Mouse (Mus musculus): ENCODE measurements around the gene Ppfia3. TPM values are rescaled to one million over a fixed set of nuclear protein-coding genes. Genes with fewer than 3 reads are reported as not detected.

The Ppfia3 gene
- total and polyA plus RNA-seq, 2 experiments from 2014 or later: 31.6 to 104 TPM

DNA sequence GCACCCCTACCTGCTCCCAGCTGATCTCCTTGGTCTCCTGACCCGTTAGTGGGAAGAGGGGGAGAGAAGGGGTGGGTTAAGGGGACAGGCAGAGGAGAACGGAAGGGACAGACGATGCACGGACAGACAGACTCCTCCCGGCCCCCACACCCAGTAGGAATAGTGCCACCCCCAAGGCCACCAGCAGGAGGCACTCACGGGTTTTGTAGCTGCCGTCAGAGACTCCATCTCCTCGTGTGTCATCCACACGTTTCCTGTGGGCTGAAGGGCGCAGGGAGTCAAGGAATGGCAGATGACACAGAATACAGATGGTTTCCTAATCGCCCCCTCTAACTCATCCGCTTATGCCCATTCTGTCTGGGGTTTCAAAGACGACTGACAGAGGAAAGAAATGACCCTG is 23.3 kb downstream of the Ppfia3 start:
- ATAC-seq (ENCODE audit: low FRiP score): no peak
- DNase-seq (ENCODE audit: low spot score): no peak
- Histone ChIP-seq H3K27ac (ENCODE audit: low read depth, low read length) (no peak overlapping the region), H3K36me3 (ENCODE audit: insufficient read depth, low read length) (peaks cover 43% of the 10 kb centered on the region), H3K9ac (replicated peaks; ENCODE audit: low read length, poor library complexity, severe bottlenecking) (no peak overlapping the region), H3K4me2 (ENCODE audit: low read depth, low read length, poor library complexity, severe bottlenecking) (no peak overlapping the region), H3K27me3 (ENCODE audit: insufficient read depth, low read length) (no peaks in the 10 kb centered on the region), H3K4me3 (ENCODE audit: low read depth, low read length) (no peak overlapping the region), H3K4me1 (ENCODE audit: insufficient read depth, low read length) (peaks cover 4% of the 10 kb centered on the region; the same call in 1 of the 2 replicates), H3K9me3 (ENCODE audit: low read length) (no peaks in the 10 kb centered on the region)
- peak; percentile 39 for TF ChIP-seq CTCF (IDR thresholded peaks at IDR 0.05)
- WGBS: 41% methylated on average over 13 of the region's 13 CpGs

DNA sequence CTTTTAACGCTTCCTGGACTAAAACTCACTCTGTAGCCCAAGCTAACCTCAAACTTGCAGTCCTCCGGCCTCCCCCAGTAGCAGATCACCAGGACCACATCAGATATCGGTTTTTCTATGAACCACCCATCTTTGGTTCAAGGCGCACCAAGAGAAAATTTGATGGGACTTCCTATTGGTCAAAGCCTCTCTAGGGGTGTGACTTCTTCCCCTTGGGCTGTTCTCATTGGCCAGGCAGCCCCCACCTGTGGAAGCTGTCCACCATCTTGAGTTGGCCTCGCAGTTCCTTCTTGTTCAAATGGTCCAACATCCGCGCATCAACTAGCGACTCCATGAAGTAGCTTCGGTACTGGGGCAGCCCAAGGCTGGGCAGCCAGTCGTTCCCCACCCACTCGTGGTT is 24.7 kb downstream of the Ppfia3 start:
- DNase-seq (ENCODE audit: low spot score) (no peak), ATAC-seq (ENCODE audit: low FRiP score) (no peak)
- H3K36me3 ChIP-seq (ENCODE audit: insufficient read depth, low read length): peaks cover 30% of the 10 kb centered on the region
- H3K4me3 ChIP-seq (ENCODE audit: low read depth, low read length): no peak overlapping the region
- TF ChIP-seq CTCF (IDR thresholded peaks at IDR 0.05): no peak
- no peaks in the 10 kb centered on the region for H3K9me3 ChIP-seq (ENCODE audit: low read length)
- no peak overlapping the region for H3K4me2 ChIP-seq (ENCODE audit: low read depth, low read length, poor library complexity, severe bottlenecking)
- H3K9ac ChIP-seq (replicated peaks; ENCODE audit: low read length, poor library complexity, severe bottlenecking): no peak overlapping the region
- H3K4me1 ChIP-seq (ENCODE audit: insufficient read depth, low read length): peaks cover 4% of the 10 kb centered on the region; the same call in 1 of the 2 replicates
- WGBS: 91% methylated on average over 11 of the region's 11 CpGs
- no peaks in the 10 kb centered on the region for H3K27me3 ChIP-seq (ENCODE audit: insufficient read depth, low read length)
- no peak overlapping the region for H3K27ac ChIP-seq (ENCODE audit: low read depth, low read length)

DNA sequence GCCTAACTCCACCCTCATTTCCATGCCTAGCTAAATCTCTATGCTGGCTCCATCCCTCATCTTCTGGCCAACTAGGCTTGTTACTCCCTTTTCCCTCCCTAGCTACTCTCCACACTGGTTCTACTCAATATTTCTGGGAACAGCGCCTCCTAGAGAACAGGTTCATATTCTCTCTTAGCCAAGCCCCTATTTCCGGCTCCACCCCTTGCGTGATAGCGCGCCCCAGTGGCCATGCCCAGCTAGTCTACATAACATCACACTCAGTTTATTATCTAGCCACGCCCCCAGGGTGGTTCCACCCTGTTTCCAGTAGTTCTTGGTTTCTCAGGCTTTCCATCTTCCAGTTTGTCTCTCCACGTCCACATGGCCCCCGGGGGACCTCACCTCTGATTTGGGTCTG is 25.5 kb downstream of the Ppfia3 start:
- Histone ChIP-seq H3K36me3 (ENCODE audit: insufficient read depth, low read length) (peaks cover 24% of the 10 kb centered on the region), H3K27ac (ENCODE audit: low read depth, low read length) (no peak overlapping the region), H3K4me1 (ENCODE audit: insufficient read depth, low read length) (peaks cover 4% of the 10 kb centered on the region; the same call in 1 of the 2 replicates), H3K9me3 (ENCODE audit: low read length) (no peaks in the 10 kb centered on the region), H3K9ac (replicated peaks; ENCODE audit: low read length, poor library complexity, severe bottlenecking) (no peak overlapping the region), H3K4me2 (ENCODE audit: low read depth, low read length, poor library complexity, severe bottlenecking) (0 out of 2 replicates have a peak overlapping the region, but pooled peaks have one; percentile 54), H3K4me3 (ENCODE audit: low read depth, low read length) (no peak overlapping the region), H3K27me3 (ENCODE audit: insufficient read depth, low read length) (no peaks in the 10 kb centered on the region)
- DNase-seq (ENCODE audit: low spot score): peak; percentile 92
- peak; percentile 73 for ATAC-seq (ENCODE audit: low FRiP score)
- WGBS: 12% methylated on average over 8 of the region's 8 CpGs
- TF ChIP-seq CTCF (IDR thresholded peaks at IDR 0.05): peak; percentile 84

DNA sequence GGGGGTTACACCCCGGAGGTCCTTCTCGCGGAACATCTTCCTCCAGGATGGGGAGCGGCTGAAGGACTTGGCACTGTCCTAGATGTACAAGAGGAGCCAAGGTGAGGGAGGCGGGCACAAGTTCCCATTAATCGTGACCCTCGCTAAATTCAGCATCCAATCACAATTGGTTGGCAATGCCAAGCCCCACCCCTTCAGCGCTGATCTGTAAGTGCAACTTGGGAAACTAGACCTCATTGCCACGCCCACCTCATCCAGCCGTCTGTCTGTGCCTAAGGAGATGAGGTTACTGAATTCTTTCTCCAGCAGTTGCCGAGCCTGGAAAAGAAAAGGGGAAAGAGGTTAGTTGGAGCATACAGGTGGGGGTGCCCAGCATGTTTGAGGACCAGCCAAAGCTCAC is 26.1 kb downstream of the Ppfia3 start:
- no peak for TF ChIP-seq CTCF (IDR thresholded peaks at IDR 0.05)
- no peak for DNase-seq (ENCODE audit: low spot score)
- Histone ChIP-seq H3K4me2 (ENCODE audit: low read depth, low read length, poor library complexity, severe bottlenecking) (peak overlapping the region; percentile 54; the same call in 1 of the 2 replicates), H3K4me3 (ENCODE audit: low read depth, low read length) (no peak overlapping the region), H3K9me3 (ENCODE audit: low read length) (no peaks in the 10 kb centered on the region), H3K4me1 (ENCODE audit: insufficient read depth, low read length) (peaks cover 4% of the 10 kb centered on the region; the same call in 1 of the 2 replicates), H3K27ac (ENCODE audit: low read depth, low read length) (no peak overlapping the region), H3K27me3 (ENCODE audit: insufficient read depth, low read length) (no peaks in the 10 kb centered on the region), H3K36me3 (ENCODE audit: insufficient read depth, low read length) (peaks cover 24% of the 10 kb centered on the region), H3K9ac (replicated peaks; ENCODE audit: low read length, poor library complexity, severe bottlenecking) (no peak overlapping the region)
- 21% methylated on average over 11 of the region's 11 CpGs for WGBS
- no peak for ATAC-seq (ENCODE audit: low FRiP score)

DNA sequence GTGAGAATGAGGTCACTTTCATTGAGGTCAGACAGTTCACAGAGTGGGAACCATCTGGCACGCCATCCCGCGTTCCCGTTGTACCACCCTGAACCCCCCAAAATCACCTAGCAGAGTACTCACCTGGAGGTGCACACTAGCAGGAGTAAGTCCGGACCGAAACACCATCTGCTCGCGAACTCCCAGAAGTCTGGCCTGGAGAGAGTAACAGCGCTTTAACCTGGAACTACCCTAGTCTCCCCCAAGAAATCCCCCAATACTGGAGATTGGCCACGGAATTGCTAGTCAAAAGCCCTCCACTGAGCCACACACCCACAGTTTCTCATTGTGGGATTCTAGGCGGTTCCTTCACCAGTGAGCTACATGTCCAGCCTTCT is 26.8 kb downstream of the Ppfia3 start:
- Histone ChIP-seq H3K9me3 (ENCODE audit: low read length) (no peaks in the 10 kb centered on the region), H3K4me3 (ENCODE audit: low read depth, low read length) (peak overlapping the region; percentile 32; the same call in 1 of the 2 replicates), H3K36me3 (ENCODE audit: insufficient read depth, low read length) (peaks cover 20% of the 10 kb centered on the region), H3K27me3 (ENCODE audit: insufficient read depth, low read length) (no peaks in the 10 kb centered on the region), H3K4me1 (ENCODE audit: insufficient read depth, low read length) (peaks cover 4% of the 10 kb centered on the region; the same call in 1 of the 2 replicates), H3K4me2 (ENCODE audit: low read depth, low read length, poor library complexity, severe bottlenecking) (peak overlapping the region; percentile 54), H3K27ac (ENCODE audit: low read depth, low read length) (no peak overlapping the region), H3K9ac (replicated peaks; ENCODE audit: low read length, poor library complexity, severe bottlenecking) (0 out of 2 replicates have a peak overlapping the region, but pooled peaks have one; percentile 8)
- DNase-seq (ENCODE audit: low spot score) (no peak), ATAC-seq (ENCODE audit: low FRiP score) (0 out of 2 replicates have a peak, but pooled peaks have one; percentile 0)
- TF ChIP-seq CTCF (IDR thresholded peaks at IDR 0.05): no peak
- WGBS: 15% methylated on average over 11 of the region's 11 CpGs

DNA sequence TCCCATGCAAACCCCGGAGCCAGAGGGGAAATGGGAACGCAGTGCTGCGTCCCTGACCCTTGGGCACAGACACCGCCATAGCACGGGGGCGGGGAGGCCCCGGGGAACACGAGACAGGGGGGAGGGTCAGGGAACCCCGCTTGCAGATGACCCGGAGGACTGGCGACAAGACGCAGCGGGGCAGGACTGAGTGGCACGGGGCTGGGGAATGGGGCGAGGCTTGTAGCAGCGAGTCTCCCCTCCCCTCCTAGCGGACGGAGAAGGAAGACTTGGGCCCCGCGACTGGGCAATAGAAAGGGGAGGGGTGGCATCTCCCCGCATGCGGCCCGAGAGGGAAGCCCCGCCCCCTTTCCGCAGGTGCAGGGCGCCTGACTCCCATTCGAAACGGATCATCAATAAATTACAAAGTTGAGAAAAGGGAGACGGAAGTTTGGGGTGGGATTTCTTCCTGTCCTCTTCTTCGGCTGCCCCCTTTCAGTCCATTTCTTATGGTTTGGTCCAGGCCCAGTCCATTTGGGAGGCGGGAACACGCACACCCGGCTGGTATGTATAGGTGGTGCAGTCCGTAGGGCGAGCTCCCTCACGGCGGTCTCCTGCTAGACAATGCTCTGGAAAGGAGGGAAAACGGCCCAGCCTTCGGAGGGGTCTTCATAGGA is 27.3 kb downstream of the Ppfia3 start:
- H3K27ac ChIP-seq (ENCODE audit: low read depth, low read length): no peak overlapping the region
- ATAC-seq (ENCODE audit: low FRiP score): peak; percentile 42
- H3K4me2 ChIP-seq (ENCODE audit: low read depth, low read length, poor library complexity, severe bottlenecking): peak overlapping the region; percentile 54
- H3K9me3 ChIP-seq (ENCODE audit: low read length): no peaks in the 10 kb centered on the region
- H3K9ac ChIP-seq (replicated peaks; ENCODE audit: low read length, poor library complexity, severe bottlenecking): no peak overlapping the region; the same call in 1 of the 2 replicates
- 8% methylated on average over 34 of the region's 39 CpGs for WGBS
- peaks cover 17% of the 10 kb centered on the region; the same call in 1 of the 2 replicates for H3K36me3 ChIP-seq (ENCODE audit: insufficient read depth, low read length)
- peak; percentile 47 for TF ChIP-seq CTCF (IDR thresholded peaks at IDR 0.05)
- H3K4me1 ChIP-seq (ENCODE audit: insufficient read depth, low read length): peaks cover 4% of the 10 kb centered on the region; the same call in 1 of the 2 replicates
- no peaks in the 10 kb centered on the region for H3K27me3 ChIP-seq (ENCODE audit: insufficient read depth, low read length)
- DNase-seq (ENCODE audit: low spot score): peak; percentile 78
- peak overlapping the region; percentile 32 for H3K4me3 ChIP-seq (ENCODE audit: low read depth, low read length)

Data from midbrain, postnatal 0 days (tissue).